Mouse (Mus musculus) intestine, postnatal 0 days (tissue): ENCODE measurements around the gene Bbs1. TPM values are rescaled to one million over a fixed set of nuclear protein-coding genes. Genes with fewer than 3 reads are reported as not detected.

ENCODE experiments used
- ATAC-seq: fragments of 200-750 bp; cut with Nextera tagmentation; 2 replicates; pipeline ENCODE4 v1.8.0; 2017; ENCODE audit warnings: mild to moderate bottlenecking, moderate TSS enrichment, moderate library complexity
- H3K27ac ChIP-seq: fragments of 300-500 bp; sonication (generic); 2 replicates; pipeline ENCODE4 v1.5.1; 2014; ENCODE audit warnings: mild to moderate bottlenecking, low read depth, low read length, moderate library complexity
- H3K27me3 ChIP-seq: fragments of 300-500 bp; sonication (generic); replicated peaks from 2 replicates; pipeline ENCODE4 v1.6.1; 2014; ENCODE audit warnings: low read length, mixed read lengths; ENCODE audit not compliant: control insufficient read depth, insufficient read depth
- H3K36me3 ChIP-seq: fragments of 300-500 bp; sonication (generic); 2 replicates; pipeline ENCODE4 v1.6.1; 2014; ENCODE audit warnings: mild to moderate bottlenecking, moderate library complexity; ENCODE audit not compliant: control insufficient read depth, insufficient read depth
- H3K4me1 ChIP-seq: fragments of 300-500 bp; sonication (generic); replicated peaks from 2 replicates; pipeline ENCODE4 v1.6.1; 2014; ENCODE audit warnings: antibody characterized with exemption, low read length, mixed read lengths; ENCODE audit not compliant: control insufficient read depth, insufficient read depth
- H3K4me2 ChIP-seq: fragments of 300-500 bp; sonication (generic); replicated peaks from 2 replicates; pipeline ENCODE4 v1.6.1; 2014; ENCODE audit warnings: low read depth, mild to moderate bottlenecking, moderate library complexity
- H3K4me3 ChIP-seq: fragments of 300-500 bp; sonication (generic); 2 replicates; pipeline ENCODE4 v1.5.1; 2014; ENCODE audit warnings: low read depth, low read length
- H3K9ac ChIP-seq: fragments of 300-500 bp; sonication (generic); 2 replicates; pipeline ENCODE4 v1.6.1; 2014; ENCODE audit warnings: mild to moderate bottlenecking, low read depth, low read length
- H3K9me3 ChIP-seq: fragments of 300-500 bp; sonication (generic); 2 replicates; pipeline ENCODE4 v1.6.1; 2016; ENCODE audit warnings: mixed run types; ENCODE audit not compliant: control insufficient read depth
- CTCF ChIP-seq: sonication (generic); IDR thresholded peaks from 2 replicates; pipeline ENCODE4 v1.5.1; 2016; ENCODE audit warnings: low read depth, mild to moderate bottlenecking, control low read depth, antibody characterized with exemption, moderate library complexity
- WGBS: fragments of 180-500 bp; shearing (Covaris S2); extraction: QIAGEN DNeasy Blood & Tissue Kit; methylation state at CpG from one replicate; pipeline ENCODE4 v1.1.7; 2014; 5-methylcytosine and 5-hydroxymethylcytosine counted together
- polyA plus RNA-seq: library from polyadenylated mRNA; unstranded; fragments of >200 nt; fragmentation: Nextera tagmentation; extraction: Ambion mirVana; gene quantifications from 2 replicates; pipeline ENCODE4 v1.2.1, GENCODE M21; 2015

The Bbs1 gene
- polyA plus RNA-seq, 1 experiment from 2014 or later: 0.98 TPM

DNA sequence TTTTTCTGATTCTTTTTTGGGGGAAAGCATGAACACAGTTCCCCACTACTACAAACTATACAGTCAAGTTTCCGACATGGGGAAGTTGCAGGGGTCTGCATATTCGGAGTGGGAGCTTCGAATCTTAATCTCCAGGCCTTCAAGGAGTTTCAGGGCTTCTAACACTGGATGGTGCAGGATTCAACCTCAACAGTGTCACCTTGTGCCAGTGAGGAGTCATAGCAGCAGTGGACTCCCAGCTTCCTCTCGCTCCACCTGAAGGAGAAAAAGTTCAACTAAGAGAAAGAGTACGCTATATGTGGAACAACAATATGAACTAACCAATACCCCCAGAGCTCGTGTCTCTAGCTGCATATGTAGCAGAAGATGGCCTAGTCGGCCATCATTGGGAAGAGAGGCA lies 58.9 kb downstream of the Bbs1 start:
- Histone ChIP-seq H3K9me3 (no peaks in the 10 kb centered on the region), H3K36me3 (no peaks in the 10 kb centered on the region), H3K4me1 (no peaks in the 10 kb centered on the region), H3K4me3 (no peak overlapping the region), H3K27ac (no peak overlapping the region), H3K27me3 (0 out of 2 replicates have a peak, but pooled peaks cover 1% of the 10 kb centered on the region), H3K4me2 (no peak overlapping the region), H3K9ac (no peak overlapping the region)
- peak; percentile 81 for TF ChIP-seq CTCF
- ATAC-seq: no peak
- 19% methylated on average over 7 of the region's 7 CpGs for WGBS

DNA sequence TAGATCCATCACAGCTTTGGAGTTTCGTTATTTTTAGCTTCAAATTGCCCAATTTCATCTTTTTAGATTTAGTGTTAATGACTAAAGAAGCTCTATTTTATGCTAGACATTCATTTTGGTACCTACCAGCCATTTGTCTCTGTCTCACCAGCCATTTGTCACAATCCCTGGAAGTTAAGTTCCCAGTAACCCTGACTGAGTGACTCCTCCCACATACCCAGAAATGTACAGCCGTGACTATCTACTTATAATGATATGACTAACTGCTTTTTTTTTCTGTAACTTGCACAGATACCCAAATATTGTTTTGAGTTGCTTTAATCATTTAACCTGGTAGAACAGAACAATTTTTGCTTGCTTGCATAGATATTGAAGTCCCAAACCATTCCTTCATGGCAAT lies 60.6 kb downstream of the Bbs1 start:
- Histone ChIP-seq H3K4me2 (no peak overlapping the region), H3K4me3 (no peak overlapping the region), H3K27me3 (peaks cover 10% of the 10 kb centered on the region; the same call in 1 of the 2 replicates), H3K9ac (no peak overlapping the region), H3K9me3 (no peaks in the 10 kb centered on the region), H3K36me3 (no peaks in the 10 kb centered on the region), H3K27ac (no peak overlapping the region), H3K4me1 (no peaks in the 10 kb centered on the region)
- no peak for ATAC-seq
- TF ChIP-seq CTCF: no peak
- WGBS: 67% methylated on average over 2 of the region's 2 CpGs

DNA sequence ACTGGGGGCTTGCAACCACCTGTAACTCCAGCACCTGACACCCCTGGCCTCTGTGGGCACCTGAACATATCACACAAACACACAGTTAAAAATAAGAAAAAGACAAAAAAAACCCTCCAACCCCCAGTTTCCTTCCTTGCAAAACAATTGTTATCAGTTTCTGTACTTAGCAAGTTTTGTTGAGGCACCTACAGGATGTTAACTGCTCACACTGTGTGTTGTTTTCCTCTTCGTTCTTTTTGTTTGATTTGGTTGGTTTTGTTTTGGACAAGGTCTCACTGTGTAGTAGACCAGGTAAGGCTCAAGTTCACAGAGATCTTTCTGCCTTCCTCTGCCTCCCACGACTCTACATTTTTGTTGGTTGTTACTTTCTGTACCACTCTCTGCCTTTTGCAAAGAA lies 63.8 kb downstream of the Bbs1 start:
- no peak overlapping the region for H3K4me2 ChIP-seq
- TF ChIP-seq CTCF: no peak
- H3K4me3 ChIP-seq: no peak overlapping the region
- H3K27me3 ChIP-seq: peaks cover 16% of the 10 kb centered on the region; the same call in 1 of the 2 replicates
- no peaks in the 10 kb centered on the region for H3K36me3 ChIP-seq
- H3K4me1 ChIP-seq: peaks cover 4% of the 10 kb centered on the region; the same call in 1 of the 2 replicates
- H3K9me3 ChIP-seq: no peaks in the 10 kb centered on the region
- H3K9ac ChIP-seq: no peak overlapping the region
- no peak for ATAC-seq
- no peak overlapping the region for H3K27ac ChIP-seq
- WGBS: 56% methylated on average over 2 of the region's 2 CpGs

DNA sequence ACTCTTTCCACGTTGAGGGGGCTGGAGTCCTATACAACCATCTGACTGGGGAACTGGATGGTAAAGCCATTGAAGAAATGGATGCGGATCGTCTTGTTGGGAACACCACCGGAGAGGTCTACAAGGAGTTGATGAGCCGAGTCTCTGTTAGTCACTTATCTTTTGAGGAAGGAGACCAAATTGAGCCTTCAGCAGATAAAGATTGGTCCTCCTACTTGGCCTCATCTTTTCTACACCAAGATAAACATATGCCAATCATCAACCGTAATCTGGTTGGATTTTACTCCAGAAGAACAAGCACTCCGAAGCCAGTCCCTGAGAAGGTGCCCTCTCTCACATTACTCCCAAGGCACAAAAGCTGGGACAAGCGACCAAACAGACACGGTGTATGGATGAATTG lies 65.6 kb downstream of the Bbs1 start:
- ATAC-seq: no peak
- Histone ChIP-seq H3K27me3 (peaks cover 16% of the 10 kb centered on the region; the same call in 1 of the 2 replicates), H3K9ac (no peak overlapping the region), H3K27ac (no peak overlapping the region), H3K36me3 (peaks cover 3% of the 10 kb centered on the region; the same call in 1 of the 2 replicates), H3K4me3 (no peak overlapping the region), H3K9me3 (no peaks in the 10 kb centered on the region), H3K4me1 (peaks cover 7% of the 10 kb centered on the region; the same call in 1 of the 2 replicates), H3K4me2 (no peak overlapping the region)
- WGBS: 75% methylated on average over 9 of the region's 9 CpGs
- no peak for TF ChIP-seq CTCF

DNA sequence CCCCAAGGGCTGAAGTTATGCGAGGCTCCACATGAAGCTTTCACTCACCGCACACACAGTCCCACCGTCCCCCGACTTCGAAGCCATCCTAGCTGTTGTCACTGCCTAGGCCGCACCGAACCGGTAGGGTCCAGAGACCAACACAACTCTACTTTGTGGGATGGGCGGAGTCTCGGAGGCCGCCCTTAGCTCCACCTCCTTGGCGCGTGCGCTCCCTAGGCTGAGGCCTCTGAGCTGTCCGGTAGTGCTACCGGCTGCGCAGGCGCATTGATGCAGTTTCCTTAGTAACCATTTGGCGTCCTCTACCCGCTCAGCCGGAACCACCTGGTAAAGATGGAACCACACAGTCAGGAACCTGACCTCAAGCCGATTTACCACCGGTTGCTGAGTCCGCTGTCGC lies 67.3 kb downstream of the Bbs1 start, which contains the start of the genes Ccs and Ccdc87:
TSS of gene Ccs (minus strand) at position 184 of the 400 bp plus-strand sequence.
TSS of gene Ccdc87 (plus strand) at position 218 of the 400 bp plus-strand sequence.
- Histone ChIP-seq H3K9ac (peak within 1 kb of the TSS; percentile 71), H3K36me3 (peaks cover 3% of the 10 kb centered on the region; the same call in 1 of the 2 replicates), H3K27me3 (peaks cover 16% of the 10 kb centered on the region; the same call in 1 of the 2 replicates), H3K4me1 (peaks cover 7% of the 10 kb centered on the region; the same call in 1 of the 2 replicates), H3K9me3 (no peaks in the 10 kb centered on the region), H3K4me2 (peak within 1 kb of the TSS; percentile 91), H3K4me3 (peak within 1 kb of the TSS; percentile 47), H3K27ac (no peak within 1 kb of the TSS)
- ATAC-seq: peak; percentile 96
- no peak for TF ChIP-seq CTCF
- WGBS: under 1% methylated on average over 25 of the region's 25 CpGs

DNA sequence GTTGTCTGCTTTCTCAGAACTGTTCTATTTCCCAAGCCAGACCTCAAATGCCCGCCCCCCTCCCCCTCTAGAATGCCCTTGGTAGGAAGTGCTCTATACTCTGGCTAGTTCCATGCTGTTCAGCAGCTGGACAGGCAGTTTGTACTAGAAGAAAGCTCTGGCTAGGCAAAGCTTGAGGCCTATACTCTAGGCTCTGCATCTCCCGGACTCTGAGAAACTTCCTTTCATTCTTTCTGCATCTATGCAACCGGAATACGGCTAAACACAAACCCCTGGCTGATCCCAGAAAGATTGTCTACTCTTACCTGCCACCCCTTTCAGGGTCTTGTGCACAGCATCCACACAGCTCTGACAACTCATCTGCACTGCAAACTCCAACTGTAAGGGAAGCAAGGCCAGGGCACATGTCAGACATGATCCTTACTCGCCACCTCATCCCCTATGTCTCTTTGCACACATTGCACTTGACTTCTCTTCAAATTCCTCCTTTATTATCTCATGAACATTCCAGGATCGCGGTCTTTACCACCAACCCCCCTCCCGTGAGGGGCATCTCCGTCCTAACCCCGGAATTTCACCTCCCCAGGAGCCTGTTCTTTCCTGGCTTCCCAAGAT lies 67.8 kb downstream of the Bbs1 start:
- peaks cover 16% of the 10 kb centered on the region; the same call in 1 of the 2 replicates for H3K27me3 ChIP-seq
- H3K9me3 ChIP-seq: no peaks in the 10 kb centered on the region
- H3K27ac ChIP-seq: no peak overlapping the region
- peaks cover 7% of the 10 kb centered on the region; the same call in 1 of the 2 replicates for H3K4me1 ChIP-seq
- H3K4me3 ChIP-seq: peak overlapping the region; percentile 47
- no peak for TF ChIP-seq CTCF
- ATAC-seq: peak; percentile 3; the same call in 1 of the 2 replicates
- H3K9ac ChIP-seq: peak overlapping the region; percentile 71
- H3K36me3 ChIP-seq: peaks cover 3% of the 10 kb centered on the region; the same call in 1 of the 2 replicates
- 27% methylated on average over 10 of the region's 10 CpGs for WGBS
- peak overlapping the region; percentile 91 for H3K4me2 ChIP-seq
